Mouse (Mus musculus) lung, embryonic 14.5 days (tissue): ENCODE data around the gene Grin2a. TPM values are rescaled to one million over a fixed set of nuclear protein-coding genes. Genes with fewer than 3 reads are reported as not detected.

Source experiments
- ATAC-seq: fragments of 200-750 bp; cut with Nextera tagmentation; 2 replicates; pipeline ENCODE4 v1.8.0; 2017; ENCODE audit warnings: mild to moderate bottlenecking, moderate TSS enrichment, moderate library complexity; ENCODE audit not compliant: insufficient read depth
- DNase-seq: peaks from one replicate; pipeline ENCODE4 v3.0.0-alpha.2; 2015
- H3K27ac ChIP-seq: fragments of 300-500 bp; sonication (generic); 2 replicates; pipeline ENCODE4 v1.5.1; 2014; ENCODE audit warnings: low read depth, mild to moderate bottlenecking, moderate library complexity
- H3K27me3 ChIP-seq: fragments of 300-500 bp; sonication (generic); 2 replicates; pipeline ENCODE4 v1.6.1; 2014; ENCODE audit warnings: low read length, control low read depth; ENCODE audit not compliant: insufficient read depth
- H3K36me3 ChIP-seq: fragments of 300-500 bp; sonication (generic); 2 replicates; pipeline ENCODE4 v1.6.1; 2014; ENCODE audit warnings: control low read depth; ENCODE audit not compliant: insufficient read depth
- H3K4me1 ChIP-seq: fragments of 300-500 bp; sonication (generic); 2 replicates; pipeline ENCODE4 v1.6.1; 2014; ENCODE audit warnings: antibody characterized with exemption, control low read depth; ENCODE audit not compliant: insufficient read depth
- H3K4me2 ChIP-seq: fragments of 300-500 bp; sonication (generic); 2 replicates; pipeline ENCODE4 v1.6.1; 2014; ENCODE audit warnings: mild to moderate bottlenecking
- H3K4me3 ChIP-seq: fragments of 300-500 bp; sonication (generic); 2 replicates; pipeline ENCODE4 v1.5.1; 2014; ENCODE audit warnings: low read depth, low read length
- H3K9ac ChIP-seq: fragments of 300-500 bp; sonication (generic); 2 replicates; pipeline ENCODE4 v1.6.1; 2014
- H3K9me3 ChIP-seq: fragments of 300-500 bp; sonication (generic); 2 replicates; pipeline ENCODE4 v1.6.1; 2016; ENCODE audit warnings: low read depth, low read length, control low read depth
- CTCF ChIP-seq: IDR thresholded peaks from 2 replicates; pipeline ENCODE4 v1.5.1; 2016; ENCODE audit warnings: antibody characterized with exemption, low read depth
- WGBS: fragments of 180-500 bp; shearing (Covaris S2); extraction: QIAGEN DNeasy Blood & Tissue Kit; methylation state at CpG from one replicate; pipeline ENCODE4 v1.1.7; 2014; 5-methylcytosine and 5-hydroxymethylcytosine counted together
- polyA plus RNA-seq: library from polyadenylated mRNA; unstranded; fragments of >200 nt; fragmentation: Nextera tagmentation; extraction: Ambion mirVana; gene quantifications from 2 replicates; pipeline ENCODE4 v1.2.1, GENCODE M21; 2014

Grin2a gene
- polyA plus RNA-seq, 1 experiment from 2014 or later, result 0.01 TPM

DNA sequence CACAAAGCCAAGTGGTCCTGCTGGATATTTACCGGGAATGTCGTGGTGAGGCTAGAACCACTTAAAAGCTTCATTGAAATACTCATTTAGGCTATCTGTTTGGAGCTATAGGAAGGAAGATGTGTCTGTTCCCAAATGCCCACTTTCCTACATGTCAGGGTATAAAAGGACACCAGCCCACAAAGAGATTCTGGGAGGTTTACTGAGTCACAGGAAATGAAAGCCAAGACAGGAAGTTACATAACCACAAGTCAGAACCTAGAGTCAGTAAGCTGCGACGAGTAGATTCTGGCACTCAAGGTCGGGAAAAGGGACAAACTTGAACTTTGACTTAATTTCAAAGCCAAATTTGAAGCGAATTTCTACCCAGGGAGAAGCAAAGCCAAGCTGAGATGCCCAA lies 30.9 kb downstream of the Grin2a start:
- ATAC-seq, result no peak
- H3K4me1 ChIP-seq, result no peaks in the 10 kb centered on the region
- H3K36me3 ChIP-seq, result no peaks in the 10 kb centered on the region
- DNase-seq, result peak; percentile 3
- no peak overlapping the region for H3K4me3 ChIP-seq
- 73% methylated on average over 6 of the region's 6 CpGs for WGBS
- no peaks in the 10 kb centered on the region for H3K27me3 ChIP-seq
- H3K9ac ChIP-seq, result no peak overlapping the region
- H3K9me3 ChIP-seq, result no peaks in the 10 kb centered on the region
- TF ChIP-seq CTCF, result no peak
- no peak overlapping the region for H3K27ac ChIP-seq
- H3K4me2 ChIP-seq, result no peak overlapping the region

DNA sequence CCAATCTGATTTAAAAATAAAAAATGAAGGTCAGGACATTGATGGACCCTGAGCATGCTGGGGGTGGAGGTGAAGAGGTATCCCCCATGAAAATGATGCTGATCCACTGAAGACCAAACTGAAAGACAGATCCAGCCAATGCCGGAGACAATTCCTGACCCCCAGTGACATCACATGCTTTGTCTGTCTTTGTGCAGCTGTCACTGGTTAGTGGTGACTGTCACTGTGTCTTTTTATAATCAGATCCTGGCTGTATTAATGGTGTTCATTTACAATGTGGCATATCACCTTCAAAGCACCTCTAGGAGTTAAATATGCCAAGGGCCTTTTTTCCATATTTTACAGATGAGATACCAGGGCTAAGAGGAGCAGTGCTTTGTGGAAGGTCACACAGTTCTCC lies 32.9 kb downstream of the Grin2a start:
- no peaks in the 10 kb centered on the region for H3K36me3 ChIP-seq
- H3K27me3 ChIP-seq, result no peaks in the 10 kb centered on the region
- no peak overlapping the region for H3K9ac ChIP-seq
- no peaks in the 10 kb centered on the region for H3K4me1 ChIP-seq
- H3K4me2 ChIP-seq, result no peak overlapping the region
- no peak for TF ChIP-seq CTCF
- no peak overlapping the region for H3K4me3 ChIP-seq
- ATAC-seq, result no peak
- no peaks in the 10 kb centered on the region for H3K9me3 ChIP-seq
- WGBS, result 85% methylated on average over 1 of the region's 1 CpGs
- H3K27ac ChIP-seq, result no peak overlapping the region
- DNase-seq, result no peak

DNA sequence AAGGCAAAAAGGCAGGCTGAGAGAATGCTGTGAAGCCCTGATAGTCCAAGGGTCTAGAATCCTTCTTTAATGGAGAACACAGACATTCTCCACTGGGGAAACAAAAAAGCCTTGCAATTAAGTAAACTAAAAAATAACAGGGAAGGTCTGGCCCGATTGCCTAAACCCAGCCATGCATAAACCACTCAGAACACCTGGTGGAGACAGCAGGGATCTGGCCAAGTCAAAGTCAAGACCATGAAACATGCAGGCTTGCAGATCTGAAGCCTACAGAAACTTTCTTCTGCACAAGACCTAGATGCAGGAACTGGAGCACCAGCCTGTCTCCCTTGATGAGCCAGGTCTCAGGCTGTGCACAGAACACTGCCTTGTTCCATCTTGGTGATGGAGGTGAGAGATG lies 36.0 kb downstream of the Grin2a start:
- Histone ChIP-seq H3K36me3 (no peaks in the 10 kb centered on the region), H3K4me3 (no peak overlapping the region), H3K9me3 (no peaks in the 10 kb centered on the region), H3K4me2 (no peak overlapping the region), H3K27me3 (no peaks in the 10 kb centered on the region), H3K9ac (no peak overlapping the region), H3K4me1 (no peaks in the 10 kb centered on the region), H3K27ac (no peak overlapping the region)
- ATAC-seq, result no peak
- 25% methylated on average over 1 of the region's 1 CpGs for WGBS
- no peak for TF ChIP-seq CTCF
- DNase-seq, result no peak

DNA sequence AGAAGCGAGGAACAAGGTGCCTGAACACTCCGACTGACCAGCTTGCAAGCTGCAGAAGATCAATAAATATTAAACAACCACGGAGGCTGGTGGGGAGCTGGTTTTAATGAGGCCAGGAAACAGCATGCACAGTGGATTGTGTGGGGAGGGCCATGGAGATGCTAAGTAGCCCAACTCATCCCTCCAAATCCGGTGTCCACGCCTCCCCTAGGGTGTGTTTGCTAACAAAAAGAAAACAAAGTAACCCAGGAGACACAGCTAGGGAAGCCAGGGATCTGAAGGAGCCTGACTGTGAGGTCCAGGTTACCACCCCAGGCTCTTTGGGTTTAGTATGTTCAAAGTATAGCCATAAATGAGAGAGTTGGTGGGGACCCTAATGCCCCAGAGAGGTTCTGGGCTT lies 41.1 kb downstream of the Grin2a start:
- H3K27me3 ChIP-seq, result no peaks in the 10 kb centered on the region
- H3K36me3 ChIP-seq, result no peaks in the 10 kb centered on the region
- no peaks in the 10 kb centered on the region for H3K9me3 ChIP-seq
- no peak for DNase-seq
- no peak overlapping the region for H3K4me3 ChIP-seq
- no peak for ATAC-seq
- no peaks in the 10 kb centered on the region for H3K4me1 ChIP-seq
- 37% methylated on average over 5 of the region's 5 CpGs for WGBS
- no peak overlapping the region for H3K9ac ChIP-seq
- no peak overlapping the region for H3K27ac ChIP-seq
- no peak for TF ChIP-seq CTCF
- H3K4me2 ChIP-seq, result no peak overlapping the region

DNA sequence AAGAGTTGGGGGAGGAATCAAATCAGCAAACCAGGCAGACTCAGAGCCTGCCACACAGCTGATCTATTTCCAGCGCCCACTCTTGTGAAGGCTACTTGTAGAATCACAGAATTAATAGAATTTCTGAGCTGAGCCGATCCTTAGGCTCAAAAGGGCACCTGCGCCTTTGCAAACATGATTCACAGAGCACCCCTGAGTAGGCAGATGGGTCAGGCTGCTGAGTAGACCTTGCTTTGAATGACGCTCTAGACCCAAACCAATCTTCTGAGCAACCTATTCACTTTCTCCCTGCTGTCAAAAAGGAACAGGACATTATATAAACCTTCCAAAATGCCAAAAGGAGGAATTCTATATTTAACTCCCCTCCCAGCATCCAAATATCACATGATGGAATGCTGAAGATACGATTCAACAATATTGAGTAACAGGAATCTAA lies 41.9 kb downstream of the Grin2a start:
- TF ChIP-seq CTCF, result no peak

DNA sequence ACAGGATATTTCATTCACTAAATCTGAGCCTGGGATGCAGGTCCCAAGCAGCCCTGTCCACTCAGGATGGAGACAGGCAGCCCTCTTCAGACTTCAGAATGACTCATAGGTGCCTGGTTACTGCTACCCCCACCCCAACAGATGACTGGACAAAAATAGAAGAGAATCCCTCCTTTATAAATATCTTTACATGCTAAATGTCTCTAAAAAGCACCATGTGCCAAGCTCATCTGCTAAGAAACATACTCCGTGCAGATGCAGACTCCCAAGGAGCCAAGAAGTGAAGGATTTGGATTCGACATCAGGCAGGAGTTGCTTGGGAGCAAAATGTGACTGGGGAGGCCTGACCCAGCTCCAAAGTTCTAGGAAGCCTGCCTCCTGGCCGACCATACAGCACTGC lies 46.1 kb downstream of the Grin2a start:
- no peak for ATAC-seq
- Histone ChIP-seq H3K4me3 (no peak overlapping the region), H3K27me3 (no peaks in the 10 kb centered on the region), H3K9me3 (no peaks in the 10 kb centered on the region), H3K4me1 (no peaks in the 10 kb centered on the region), H3K4me2 (no peak overlapping the region), H3K9ac (no peak overlapping the region), H3K27ac (no peak overlapping the region), H3K36me3 (no peaks in the 10 kb centered on the region)
- no peak for TF ChIP-seq CTCF
- no peak for DNase-seq
- WGBS, result 62% methylated on average over 3 of the region's 3 CpGs

More for the DNA sequence above, 41.9 kb downstream of the Grin2a start:
- H3K4me1 ChIP-seq, result no peaks in the 10 kb centered on the region
- no peak for ATAC-seq
- DNase-seq, result no peak
- no peaks in the 10 kb centered on the region for H3K27me3 ChIP-seq
- H3K4me2 ChIP-seq, result no peak overlapping the region
- no peak overlapping the region for H3K9ac ChIP-seq
- H3K36me3 ChIP-seq, result no peaks in the 10 kb centered on the region
- H3K27ac ChIP-seq, result no peak overlapping the region
- WGBS, result 83% methylated on average over 5 of the region's 5 CpGs
- no peak overlapping the region for H3K4me3 ChIP-seq
- no peaks in the 10 kb centered on the region for H3K9me3 ChIP-seq

DNA sequence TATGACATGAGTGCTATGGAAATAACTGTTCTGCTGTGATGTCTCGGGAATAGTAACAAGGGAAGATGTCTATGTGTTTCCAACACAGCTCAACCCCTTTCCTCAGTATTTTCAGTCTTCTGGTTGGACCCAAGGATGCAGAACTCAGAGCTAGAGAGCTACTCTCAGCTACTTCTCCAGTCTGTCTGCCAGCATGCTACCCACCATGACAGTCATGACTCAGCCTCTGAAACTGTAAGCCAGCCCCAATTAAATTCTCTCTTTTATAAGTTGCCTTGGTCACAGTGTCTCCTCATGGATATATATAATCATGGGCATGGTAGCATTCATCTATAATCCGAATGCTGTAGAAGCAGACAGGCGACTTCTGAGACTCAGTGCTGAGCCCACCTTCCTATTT lies 47.9 kb downstream of the Grin2a start:
- Histone ChIP-seq H3K27me3 (no peaks in the 10 kb centered on the region), H3K4me3 (no peak overlapping the region), H3K9ac (no peak overlapping the region), H3K4me1 (no peaks in the 10 kb centered on the region), H3K27ac (no peak overlapping the region), H3K9me3 (no peaks in the 10 kb centered on the region), H3K4me2 (no peak overlapping the region), H3K36me3 (no peaks in the 10 kb centered on the region)
- no peak for TF ChIP-seq CTCF
- WGBS, result 71% methylated on average over 3 of the region's 3 CpGs
- DNase-seq, result no peak
- no peak for ATAC-seq

DNA sequence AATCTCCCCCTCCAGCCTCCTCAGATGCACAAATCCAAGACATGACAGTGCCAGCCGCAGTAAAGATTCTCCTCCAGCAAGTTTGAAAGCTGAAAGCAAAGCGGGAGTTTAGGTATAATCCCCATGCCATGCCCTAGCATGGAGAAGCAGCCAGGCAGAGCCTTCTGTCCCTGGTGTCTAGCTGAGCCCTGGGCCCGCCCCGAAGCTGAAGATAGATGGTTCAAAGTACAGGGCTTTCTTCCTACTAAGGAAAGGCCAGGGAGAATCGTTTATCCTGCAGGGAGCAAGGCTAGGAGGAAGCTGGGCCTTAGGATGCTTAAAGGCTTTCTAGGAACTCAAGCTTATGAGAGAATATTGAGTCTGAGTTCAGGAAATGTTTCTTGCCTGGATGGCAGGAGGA lies 50.5 kb downstream of the Grin2a start:
- Histone ChIP-seq H3K27ac (no peak overlapping the region), H3K27me3 (no peaks in the 10 kb centered on the region), H3K4me3 (no peak overlapping the region), H3K4me1 (no peaks in the 10 kb centered on the region), H3K9ac (no peak overlapping the region), H3K4me2 (no peak overlapping the region), H3K36me3 (no peaks in the 10 kb centered on the region), H3K9me3 (no peaks in the 10 kb centered on the region)
- ATAC-seq (no peak), DNase-seq (no peak)
- no peak for TF ChIP-seq CTCF
- 64% methylated on average over 5 of the region's 5 CpGs for WGBS
